Mouse (Mus musculus) forelimb bud, embryonic 11.5 days (tissue): ENCODE measurements around the gene Pde11a.

Experiments
- DNase-seq: peaks from one replicate; pipeline ENCODE4 v3.0.0-alpha.2; 2012; ENCODE audit warnings: low read depth, low spot score

The Pde11a gene

GRCm38 (mm10) chr2:76323185-76323875 is 15.2 kb downstream of the Pde11a start:
- DNase-seq, result no peak

- no peak for DNase-seq
Observed at GRCm38 (mm10) chr2:76320336-76320735, 18.2 kb downstream of the Pde11a start.

- DNase-seq, result no peak
Observed at GRCm38 (mm10) chr2:76319231-76319630, 19.3 kb downstream of the Pde11a start.

- DNase-seq, result no peak
Observed at GRCm38 (mm10) chr2:76287671-76288070, 50.9 kb downstream of the Pde11a start.

- no peak for DNase-seq
Observed at GRCm38 (mm10) chr2:76286288-76286740, 52.3 kb downstream of the Pde11a start.

- DNase-seq, result no peak
Observed at GRCm38 (mm10) chr2:76285150-76285549, 53.4 kb downstream of the Pde11a start.

GRCm38 (mm10) chr2:76283378-76284132 is 55.0 kb downstream of the Pde11a start:
- no peak for DNase-seq

- no peak for DNase-seq
Observed at GRCm38 (mm10) chr2:76269494-76269893, 69.1 kb downstream of the Pde11a start.

GRCm38 (mm10) chr2:76267335-76267734 is 71.2 kb downstream of the Pde11a start:
- DNase-seq, result no peak

GRCm38 (mm10) chr2:76266622-76267021 is 72.0 kb downstream of the Pde11a start:
- no peak for DNase-seq

- DNase-seq, result no peak
Observed at GRCm38 (mm10) chr2:76264258-76264657, 74.3 kb downstream of the Pde11a start.

- DNase-seq, result no peak
Observed at GRCm38 (mm10) chr2:76262661-76263060, 75.9 kb downstream of the Pde11a start.

- peak; percentile 43 for DNase-seq
Observed at GRCm38 (mm10) chr2:76254833-76255232, 83.7 kb downstream of the Pde11a start.

GRCm38 (mm10) chr2:76251379-76251778 is 87.2 kb downstream of the Pde11a start:
- no peak for DNase-seq

GRCm38 (mm10) chr2:76248242-76248641 is 90.3 kb downstream of the Pde11a start:
- DNase-seq, result no peak

GRCm38 (mm10) chr2:76239175-76239574 is 99.4 kb downstream of the Pde11a start:
- DNase-seq, result no peak

- DNase-seq, result no peak
Observed at GRCm38 (mm10) chr2:76238496-76238895, 100.1 kb downstream of the Pde11a start.

GRCm38 (mm10) chr2:76237638-76238420 is 100.7 kb downstream of the Pde11a start:
- DNase-seq, result no peak

- DNase-seq, result no peak
Observed at GRCm38 (mm10) chr2:76220364-76221108, 118.0 kb downstream of the Pde11a start.

- no peak for DNase-seq
Observed at GRCm38 (mm10) chr2:76219540-76219939, 119.0 kb downstream of the Pde11a start.

- peak; percentile 61 for DNase-seq
Observed at GRCm38 (mm10) chr2:76216146-76216545, 122.4 kb downstream of the Pde11a start.
